In the genomic region with DNA sequence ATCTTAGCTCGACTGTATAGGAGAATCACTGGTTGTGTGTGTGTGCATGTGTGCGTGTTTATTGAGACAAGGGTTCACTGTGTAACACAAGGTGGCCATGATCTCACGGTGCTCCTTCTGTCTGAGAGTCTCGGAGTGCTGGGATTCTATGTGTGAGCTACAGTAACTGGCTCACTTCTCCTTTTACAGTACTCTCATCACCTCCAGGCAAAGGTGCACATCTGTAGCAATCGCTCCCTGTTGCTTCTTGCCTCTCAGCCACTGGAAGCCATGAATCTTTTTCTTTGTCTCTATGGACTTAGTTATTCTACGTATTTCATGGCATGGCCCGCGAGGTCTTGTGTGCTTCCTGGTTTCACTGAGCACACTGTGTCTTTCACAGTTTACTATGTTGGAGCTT, we compare ENCODE assay signal across 22 mouse cellular contexts.
A peak's percentile ranks its signal among the peaks of the same experiment; 100 is the strongest.
DNase-seq lines count a peak whose midpoint lies in the region; ATAC-seq lines count a peak whose summit lies in the region.
"Had no signal": no experiment of that assay in that cellular context is flagged by ENCODE, and none has a peak within 500 bp of the region (broad histone marks: within the 10 kb centered on the region; RNA-seq: fewer than 3 reads in every experiment).

No protein-coding gene starts in this region.

- H3K4me2 ChIP-seq in midbrain, embryonic 11.5 days: no peak overlapping the region
- no peak overlapping the region for H3K4me2 ChIP-seq in midbrain, embryonic 13.5 days (replicated peaks)
- H3K4me2 ChIP-seq in liver, embryonic 16.5 days (ENCODE audit: low read depth, low read length): no peak overlapping the region
- H3K4me2 ChIP-seq: embryonic facial prominence, embryonic 15.5 days; hindbrain, embryonic 13.5 days had no signal

- H3K9me3 ChIP-seq in midbrain, embryonic 11.5 days (ENCODE audit: control insufficient read depth, low read length): no peaks in the 10 kb centered on the region
- H3K9me3 ChIP-seq in midbrain, embryonic 13.5 days: no peaks in the 10 kb centered on the region
- no peaks in the 10 kb centered on the region for H3K9me3 ChIP-seq in liver, embryonic 16.5 days (replicated peaks; ENCODE audit: control insufficient read depth, low read length)
- H3K9me3 ChIP-seq: embryonic facial prominence, embryonic 15.5 days; forebrain, embryonic 10.5 days; heart, embryonic 10.5 days; hindbrain, embryonic 13.5 days had no signal

- peak; percentile 51 for DNase-seq in heart, adult 11 months
- DNase-seq in heart, postnatal 36 days: no peak
- peak; percentile 54 for DNase-seq in midbrain, embryonic 11.5 days (ENCODE audit: low spot score, missing footprints)
- peak; percentile 49 for DNase-seq in A20 (ENCODE audit: low read depth, low spot score)
- DNase-seq in layer of hippocampus, postnatal 36 days: no peak
- DNase-seq: adrenal gland, adult 8-10 months; adrenal gland, postnatal 36 days; cerebellum, adult 8-10 months; cerebellum, postnatal 14 days; embryo, embryonic 11 days; gastrocnemius, postnatal 36 days; heart, adult 18-20 months; heart, postnatal 10 days had no signal

- H3K4me3 ChIP-seq in midbrain, embryonic 11.5 days (ENCODE audit: low read depth, low read length): no peak overlapping the region
- no peak overlapping the region for H3K4me3 ChIP-seq in midbrain, embryonic 13.5 days (replicated peaks)
- no peak overlapping the region for H3K4me3 ChIP-seq in liver, embryonic 16.5 days (ENCODE audit: low read depth, low read length)
- H3K4me3 ChIP-seq: embryonic facial prominence, embryonic 15.5 days; erythroblast, embryonic 14.5 days; forebrain, embryonic 10.5 days; heart, embryonic 10.5 days; hindbrain, embryonic 13.5 days had no signal

- no peak for ATAC-seq in midbrain, embryonic 11.5 days (ENCODE audit: low FRiP score)
- no peak for ATAC-seq in midbrain, embryonic 13.5 days
- no peak for ATAC-seq in liver, embryonic 16.5 days (ENCODE audit: low read depth)
- ATAC-seq in activated CD4-positive, CD25-positive, alpha-beta regulatory T cell, adult 4 months: no peak
- ATAC-seq: forebrain, embryonic 14.5 days had no signal

- H3K36me3 ChIP-seq in midbrain, embryonic 11.5 days (ENCODE audit: control insufficient read depth, insufficient read depth, low read length): no peaks in the 10 kb centered on the region
- no peaks in the 10 kb centered on the region for H3K36me3 ChIP-seq in midbrain, embryonic 13.5 days
- no peaks in the 10 kb centered on the region for H3K36me3 ChIP-seq in liver, embryonic 16.5 days (ENCODE audit: control insufficient read depth, insufficient read depth)
- H3K36me3 ChIP-seq: embryonic facial prominence, embryonic 15.5 days; forebrain, embryonic 10.5 days; heart, embryonic 10.5 days; hindbrain, embryonic 13.5 days had no signal

- WGBS in midbrain, embryonic 11.5 days: 89% methylated on average over 8 of the region's 8 CpGs
- 88% methylated on average over 8 of the region's 8 CpGs for WGBS in midbrain, embryonic 13.5 days
- 80% methylated on average over 8 of the region's 8 CpGs for WGBS in liver, embryonic 16.5 days (ENCODE audit: insufficient replicate concordance)

- H3K27me3 ChIP-seq in midbrain, embryonic 11.5 days (ENCODE audit: control insufficient read depth, insufficient read depth, low read length): no peaks in the 10 kb centered on the region
- no peaks in the 10 kb centered on the region for H3K27me3 ChIP-seq in midbrain, embryonic 13.5 days
- H3K27me3 ChIP-seq in liver, embryonic 16.5 days (ENCODE audit: control insufficient read depth, insufficient read depth, low read depth, low read length): no peaks in the 10 kb centered on the region
- H3K27me3 ChIP-seq: embryonic facial prominence, embryonic 15.5 days; hindbrain, embryonic 13.5 days had no signal

- H3K4me1 ChIP-seq in midbrain, embryonic 11.5 days (ENCODE audit: control insufficient read depth, insufficient read depth, low read length): no peaks in the 10 kb centered on the region
- H3K4me1 ChIP-seq in midbrain, embryonic 13.5 days (replicated peaks): peaks cover 4% of the 10 kb centered on the region
- peaks cover 42% of the 10 kb centered on the region for H3K4me1 ChIP-seq in liver, embryonic 16.5 days (ENCODE audit: control insufficient read depth, low read depth, low read length)
- H3K4me1 ChIP-seq: embryonic facial prominence, embryonic 15.5 days had no signal

- H3K9ac ChIP-seq in midbrain, embryonic 11.5 days (ENCODE audit: low read length): no peak overlapping the region
- no peak overlapping the region for H3K9ac ChIP-seq in midbrain, embryonic 13.5 days (replicated peaks)
- no peak overlapping the region for H3K9ac ChIP-seq in liver, embryonic 16.5 days (ENCODE audit: low read depth, low read length)
- H3K9ac ChIP-seq: embryonic facial prominence, embryonic 15.5 days; hindbrain, embryonic 13.5 days had no signal

- H3K27ac ChIP-seq in midbrain, embryonic 11.5 days (ENCODE audit: low read depth, low read length): no peak overlapping the region
- H3K27ac ChIP-seq in midbrain, embryonic 13.5 days: no peak overlapping the region
- H3K27ac ChIP-seq in liver, embryonic 16.5 days (ENCODE audit: low read length): 0 out of 2 replicates have a peak overlapping the region, but pooled peaks have one; percentile 1
- H3K27ac ChIP-seq: embryonic facial prominence, embryonic 15.5 days; forebrain, embryonic 10.5 days; hindbrain, embryonic 13.5 days had no signal

- intact Hi-C loops in heart, postnatal 36 days (cut with DNase I): no loop called here

Comparison
In these comparisons a context has a peak if more than half of its experiments do, and no peak if none do; other contexts are left out.
1. DNase-seq: peak in heart, adult 11 months (single experiment), midbrain, embryonic 11.5 days (single experiment) and A20 (single experiment); none in heart, postnatal 36 days (0 of 2) and layer of hippocampus, postnatal 36 days (0 of 2).